Mouse (Mus musculus) brain, embryonic 14.5 days (tissue): ENCODE data around the gene Zfyve26.

Source experiments
- CTCF ChIP-seq: fragments of 200-500 bp; IDR thresholded peaks from 2 replicates; pipeline ENCODE4 v1.5.1; 2012; ENCODE audit warnings: inconsistent platforms, mild to moderate bottlenecking, moderate library complexity, borderline replicate concordance; ENCODE audit not compliant: insufficient read depth, insufficient read length; ENCODE audit errors: extremely low read depth
- POLR2A ChIP-seq: fragments of 200-500 bp; IDR thresholded peaks from 2 replicates; pipeline ENCODE4 v1.6.1; 2012; ENCODE audit warnings: mild to moderate bottlenecking, inconsistent platforms, borderline replicate concordance; ENCODE audit not compliant: poor library complexity, insufficient read depth, insufficient read length, severe bottlenecking; ENCODE audit errors: extremely low read depth

- TF ChIP-seq POLR2A (no peak), CTCF (no peak)
Measured at GRCm38 (mm10) chr12:79306013-79306412, 9.9 kb upstream of the Zfyve26 start.
